Mouse (Mus musculus): ENCODE results near the gene Zfand4.

Zfand4 gene

GRCm38 (mm10) chr6:116319259-116319658, 55.2 kb downstream of the Zfand4 start:
- no peak for DNase-seq (ENCODE audit: low read depth, low spot score)

GRCm38 (mm10) chr6:116326641-116327040, 62.6 kb downstream of the Zfand4 start:
- DNase-seq (ENCODE audit: low read depth, low spot score): no peak

GRCm38 (mm10) chr6:116331396-116331795, 67.4 kb downstream of the Zfand4 start:
- DNase-seq (ENCODE audit: low read depth, low spot score): no peak

GRCm38 (mm10) chr6:116337466-116337834, 73.4 kb downstream of the Zfand4 start:
- DNase-seq (ENCODE audit: low read depth, low spot score): no peak

- peak; percentile 96 for DNase-seq (ENCODE audit: low read depth, low spot score)
Measured at GRCm38 (mm10) chr6:116337835-116338501, 73.9 kb downstream of the Zfand4 start, which contains the start of gene March8. TSS of gene March8 (plus strand) at chr6:116338024.

GRCm38 (mm10) chr6:116338520-116338919, 74.5 kb downstream of the Zfand4 start:
- no peak for DNase-seq (ENCODE audit: low read depth, low spot score)

GRCm38 (mm10) chr6:116339088-116339487, 75.1 kb downstream of the Zfand4 start:
- DNase-seq (ENCODE audit: low read depth, low spot score): no peak

GRCm38 (mm10) chr6:116340521-116340920, 76.5 kb downstream of the Zfand4 start:
- DNase-seq (ENCODE audit: low read depth, low spot score): no peak

- no peak for DNase-seq (ENCODE audit: low read depth, low spot score)
Measured at GRCm38 (mm10) chr6:116347953-116348352, 83.9 kb downstream of the Zfand4 start.

GRCm38 (mm10) chr6:116349997-116350396, 86.0 kb downstream of the Zfand4 start:
- no peak for DNase-seq (ENCODE audit: low read depth, low spot score)

- no peak for DNase-seq (ENCODE audit: low read depth, low spot score)
Measured at GRCm38 (mm10) chr6:116350643-116351042, 86.6 kb downstream of the Zfand4 start.

- DNase-seq (ENCODE audit: low read depth, low spot score): no peak
Measured at GRCm38 (mm10) chr6:116351534-116351933, 87.5 kb downstream of the Zfand4 start.

GRCm38 (mm10) chr6:116353428-116353827, 89.4 kb downstream of the Zfand4 start:
- DNase-seq (ENCODE audit: low read depth, low spot score): no peak

GRCm38 (mm10) chr6:116356311-116356947, 92.4 kb downstream of the Zfand4 start:
- peak; percentile 65 for DNase-seq (ENCODE audit: low read depth, low spot score)

- no peak for DNase-seq (ENCODE audit: low read depth, low spot score)
Measured at GRCm38 (mm10) chr6:116356948-116357325, 92.9 kb downstream of the Zfand4 start.

GRCm38 (mm10) chr6:116358056-116358455, 94.0 kb downstream of the Zfand4 start:
- DNase-seq (ENCODE audit: low read depth, low spot score): no peak

- no peak for DNase-seq (ENCODE audit: low read depth, low spot score)
Measured at GRCm38 (mm10) chr6:116359256-116359655, 95.2 kb downstream of the Zfand4 start.

GRCm38 (mm10) chr6:116361463-116361862, 97.4 kb downstream of the Zfand4 start:
- no peak for DNase-seq (ENCODE audit: low read depth, low spot score)

GRCm38 (mm10) chr6:116361993-116362392, 98.0 kb downstream of the Zfand4 start:
- no peak for DNase-seq (ENCODE audit: low read depth, low spot score)

GRCm38 (mm10) chr6:116367971-116368370, 103.9 kb downstream of the Zfand4 start:
- no peak for DNase-seq (ENCODE audit: low read depth, low spot score)

- DNase-seq (ENCODE audit: low read depth, low spot score): no peak
Measured at GRCm38 (mm10) chr6:116369811-116370210, 105.8 kb downstream of the Zfand4 start.

- no peak for DNase-seq (ENCODE audit: low read depth, low spot score)
Measured at GRCm38 (mm10) chr6:116370216-116370976, 106.4 kb downstream of the Zfand4 start.

- no peak for DNase-seq (ENCODE audit: low read depth, low spot score)
Measured at GRCm38 (mm10) chr6:116371500-116371899, 107.5 kb downstream of the Zfand4 start.
